Mouse (Mus musculus): ENCODE measurements at regions not wholly inside any gene's neighbourhood (a gene's known extent, or its start where the extent isn't known, plus 50 kb on each side); places are given as distances from the start of the nearest gene placed in this dataset.

DNA sequence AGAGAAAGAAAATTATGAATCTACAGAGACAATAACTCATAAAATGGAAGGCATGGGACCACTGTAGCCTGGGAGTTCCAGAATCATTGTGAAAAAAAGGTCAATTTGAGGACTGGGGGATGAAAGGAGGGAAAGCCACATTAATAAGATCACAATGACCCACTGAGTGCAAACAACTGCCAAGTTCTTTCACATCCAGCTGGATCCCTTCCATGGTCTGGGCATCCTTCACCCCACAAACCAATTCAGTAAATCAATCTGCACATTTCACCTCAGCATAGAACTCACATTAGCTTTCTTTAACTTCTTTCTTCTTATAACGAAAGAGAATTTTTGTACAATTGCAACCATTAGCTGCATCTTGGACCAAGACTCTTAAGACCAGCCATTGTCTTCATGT, 169.4 kb downstream of the Gm19410 start:
- peak; percentile 24 for DNase-seq

- peak; percentile 90 for DNase-seq
Observed at GRCm38 (mm10) chr8:35939199-35939598, 173.6 kb downstream of the Gm19410 start.

DNA sequence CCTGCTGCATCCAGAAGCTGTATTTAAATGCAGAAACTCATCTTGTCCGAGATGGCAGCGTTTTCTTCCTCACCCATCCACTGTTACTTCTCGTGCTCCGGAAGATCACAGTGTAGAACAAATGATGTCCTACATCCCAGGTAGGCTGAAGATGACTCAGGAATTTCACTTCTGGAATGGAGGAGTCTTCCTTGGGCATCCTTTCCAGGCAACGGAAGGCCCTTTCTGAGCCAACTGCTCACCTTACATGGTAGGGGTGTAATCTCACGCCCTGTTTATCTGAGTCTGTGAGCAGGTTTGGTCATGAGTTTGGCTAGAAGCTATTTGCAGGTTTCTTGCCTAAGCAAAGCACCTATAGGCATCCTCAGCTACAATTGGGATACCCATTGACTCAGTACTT, 176.9 kb downstream of the Gm19410 start:
- peak; percentile 61 for DNase-seq

GRCm38 (mm10) chr8:35943686-35944085, 178.1 kb downstream of the Gm19410 start:
- DNase-seq: peak; percentile 86

- peak; percentile 79 for DNase-seq
Observed at GRCm38 (mm10) chr8:35944461-35944860, 178.9 kb downstream of the Gm19410 start.

- DNase-seq: peak; percentile 19
Observed at GRCm38 (mm10) chr8:35946539-35946940, 180.9 kb downstream of the Gm19410 start.

DNA sequence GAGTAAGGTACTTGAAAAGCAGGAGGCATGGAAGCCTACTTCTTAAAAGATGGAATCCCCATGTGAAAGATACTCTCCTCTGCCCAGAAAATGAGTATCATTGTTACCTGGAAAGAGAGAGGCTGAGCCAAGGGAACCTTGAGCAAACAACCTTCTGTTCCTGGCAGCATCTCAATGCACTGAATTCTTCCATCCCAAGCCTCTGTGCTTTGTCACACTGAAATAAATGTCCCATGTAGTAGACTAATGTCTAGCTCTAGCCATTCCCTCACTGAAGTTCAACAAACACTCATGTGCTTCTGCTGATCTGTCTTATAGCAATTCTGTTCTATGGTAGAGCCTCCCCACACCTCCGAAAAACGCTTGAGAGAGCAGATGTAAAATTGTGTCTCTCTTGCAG, 182.6 kb downstream of the Gm19410 start:
- DNase-seq: peak; percentile 17

DNA sequence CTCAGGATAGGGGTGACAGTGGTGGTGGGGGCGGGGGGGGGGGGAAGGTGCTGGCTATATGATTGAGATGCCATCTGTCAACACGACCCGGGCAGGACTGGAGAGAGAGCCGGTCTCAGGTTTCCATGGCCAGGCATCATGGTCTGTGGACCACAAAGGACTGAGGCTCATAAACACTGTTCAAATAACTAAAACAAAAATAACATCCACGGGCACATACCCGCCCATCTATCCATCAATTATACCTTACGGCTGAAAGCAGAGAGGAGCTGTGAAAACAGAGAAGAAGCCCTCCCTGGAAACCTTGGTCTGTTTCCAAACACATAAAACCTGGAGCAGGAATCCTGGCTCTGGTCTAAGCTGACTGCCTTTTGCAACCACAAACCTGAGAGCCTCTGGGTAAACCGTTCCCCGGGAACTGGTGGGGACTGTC, 183.2 kb downstream of the Gm19410 start:
- DNase-seq: peak; percentile 59

GRCm38 (mm10) chr8:35955506-35955905, 189.9 kb downstream of the Gm19410 start:
- DNase-seq: peak; percentile 71

- peak; percentile 23 for DNase-seq
Observed at GRCm38 (mm10) chr8:35956319-35956718, 190.7 kb downstream of the Gm19410 start.

GRCm38 (mm10) chr8:35959201-35959600, 193.6 kb downstream of the Gm19410 start:
- DNase-seq: peak; percentile 51

- DNase-seq: peak; percentile 36
Observed at GRCm38 (mm10) chr8:35960867-35961614, 195.5 kb downstream of the Gm19410 start.

GRCm38 (mm10) chr8:35961615-35962220, 196.1 kb downstream of the Gm19410 start:
- DNase-seq: peak; percentile 56

DNA sequence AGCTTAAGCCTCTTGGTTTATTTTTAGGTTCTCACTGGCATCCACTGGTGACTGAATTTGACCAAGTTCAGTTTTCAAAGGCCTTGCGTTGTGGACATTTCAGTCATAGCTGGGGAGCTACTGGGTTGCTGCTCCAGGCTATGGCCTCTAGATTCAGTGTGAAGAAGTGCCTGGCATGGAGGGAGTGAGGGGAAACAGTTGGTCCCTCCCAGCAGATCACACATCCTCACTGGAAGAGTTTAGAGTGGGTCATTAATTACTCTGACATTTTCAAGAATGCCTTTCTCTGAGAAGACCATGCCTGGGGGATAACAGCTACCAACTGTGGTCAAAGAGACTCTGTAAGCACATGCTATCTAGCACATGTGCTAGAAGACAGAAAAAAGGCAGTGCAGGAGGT, 199.3 kb downstream of the Gm19410 start:
- peak; percentile 61 for DNase-seq

- peak; percentile 21 for DNase-seq
Observed at GRCm38 (mm10) chr8:35968341-35968740, 202.8 kb downstream of the Gm19410 start.

- peak; percentile 78 for DNase-seq
Observed at GRCm38 (mm10) chr8:35971082-35971481, 205.5 kb downstream of the Gm19410 start.

DNA sequence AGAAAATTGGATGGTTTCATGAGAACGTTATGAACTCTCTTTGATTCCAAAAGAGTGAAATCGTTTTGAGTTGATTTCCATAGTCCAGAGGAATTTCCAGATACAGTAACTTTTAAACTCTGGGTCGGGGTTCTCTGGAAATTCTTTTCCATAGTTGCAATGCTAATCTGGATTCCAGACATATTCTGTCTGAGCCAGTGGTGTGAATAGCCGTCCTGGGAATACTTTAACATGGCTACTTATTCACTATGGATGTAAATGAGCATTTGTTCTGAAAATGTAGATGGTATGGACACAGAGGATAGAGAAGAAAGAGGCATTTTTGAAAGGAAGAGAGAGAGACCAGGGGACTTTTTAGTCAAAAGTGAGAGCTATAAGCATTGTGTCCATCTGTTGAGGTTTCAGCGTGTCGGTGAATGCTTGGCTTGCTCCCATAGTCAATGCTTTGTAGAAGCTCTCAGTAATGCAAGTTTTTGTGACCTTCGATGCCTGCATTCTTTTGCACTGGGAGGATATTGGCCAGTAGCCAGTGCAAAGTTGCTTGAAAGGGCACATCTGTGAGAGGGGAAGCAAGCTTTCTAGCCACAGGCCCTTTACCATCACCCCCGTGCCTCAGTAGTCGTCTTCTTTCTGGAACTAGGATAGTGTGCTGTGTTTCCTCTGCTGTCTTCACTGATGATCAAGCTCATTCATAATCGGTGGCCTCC, 208.9 kb downstream of the Gm19410 start:
- DNase-seq: peak; percentile 71

- DNase-seq: peak; percentile 67
Observed at GRCm38 (mm10) chr8:35979638-35980255, 214.2 kb downstream of the Gm19410 start.

GRCm38 (mm10) chr8:35983083-35983482, 217.5 kb downstream of the Gm19410 start:
- DNase-seq: peak; percentile 14

DNA sequence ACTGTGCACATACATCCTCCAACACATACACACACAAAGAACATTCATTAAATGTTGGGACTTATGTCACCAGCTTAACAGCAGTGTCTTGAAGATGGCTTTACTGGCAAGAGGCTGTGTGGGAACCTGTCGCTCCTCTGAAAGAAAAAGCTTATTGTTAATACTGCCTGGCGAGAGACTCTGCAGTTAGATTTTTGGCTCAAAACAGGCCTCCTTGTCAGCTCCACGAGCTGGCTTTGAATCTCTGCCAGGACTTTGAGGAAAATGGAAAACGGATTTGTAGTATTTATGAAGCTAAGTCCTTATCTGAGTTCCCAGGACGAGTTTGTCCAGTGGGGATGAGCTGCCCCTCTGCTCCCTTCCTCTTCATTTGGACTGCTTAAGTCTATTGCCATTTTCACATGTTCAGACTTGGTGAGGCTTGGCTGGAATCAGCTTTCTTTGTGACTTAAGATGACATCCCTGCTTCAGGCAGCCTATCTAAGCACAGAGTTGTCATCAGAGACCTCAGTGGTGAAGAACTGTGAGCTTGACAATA, 219.6 kb downstream of the Gm19410 start:
- peak; percentile 92 for DNase-seq

DNA sequence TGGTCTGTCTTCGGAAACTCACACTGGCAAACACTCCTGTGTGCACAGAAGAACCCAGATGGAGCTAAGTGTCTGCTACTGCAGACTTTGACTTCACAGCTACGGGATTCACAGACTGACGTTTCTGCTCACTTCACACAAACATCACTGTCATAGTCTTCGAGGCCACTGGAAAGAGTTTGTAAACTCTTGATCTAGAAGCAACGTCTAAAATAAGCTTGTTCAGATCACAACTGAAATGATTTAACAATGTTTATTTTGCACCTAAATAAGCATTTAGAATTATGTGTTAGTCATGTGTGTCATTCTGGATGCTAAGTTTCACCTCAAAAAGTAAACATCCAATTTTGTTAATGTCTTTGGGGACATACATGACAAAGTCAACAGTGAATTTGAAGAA, 221.7 kb downstream of the Gm19410 start:
- DNase-seq: peak; percentile 45

DNA sequence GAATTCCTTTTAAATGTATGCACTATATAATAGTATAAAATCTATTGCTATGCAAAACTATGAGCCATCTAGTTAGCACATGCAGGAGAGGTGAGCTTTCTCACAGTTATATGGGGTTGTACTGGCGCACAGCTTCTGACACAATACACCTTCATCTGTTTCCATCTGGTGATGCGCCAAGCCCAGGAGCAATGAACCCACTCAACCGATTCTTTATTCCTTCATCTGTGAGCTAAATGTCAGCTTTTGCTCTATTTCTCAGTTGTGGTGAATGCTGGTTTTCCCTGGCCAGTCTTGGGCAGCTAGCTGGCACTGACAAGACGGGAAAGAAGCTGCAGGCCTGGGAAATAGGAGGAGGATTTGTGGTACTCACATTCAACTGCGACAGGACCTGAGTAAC, 225.4 kb downstream of the Gm19410 start:
- peak; percentile 14 for DNase-seq
